Mouse (Mus musculus): Measurements from ENCODE around the gene Plaur.
A peak's percentile ranks its signal among the peaks of the same experiment; 100 is the strongest.

GRCm38 (mm10) chr7:24481474-24482207, 19.4 kb downstream of the Plaur start, which contains the start of gene Cadm4:
- TF ChIP-seq POLR2A (IDR thresholded peaks at IDR 0.05; ENCODE audit: borderline replicate concordance, insufficient read depth, low read length): peak; percentile 92
- no peak for TF ChIP-seq CTCF (IDR thresholded peaks at IDR 0.05; ENCODE audit: borderline replicate concordance, insufficient read depth, low read depth, low read length)
